Mouse (Mus musculus): ENCODE data around the gene Styx. TPM values are rescaled to one million over a fixed set of nuclear protein-coding genes. Genes with fewer than 3 reads are reported as not detected.
A peak's percentile ranks its signal among the peaks of the same experiment; 100 is the strongest.
"Not testable (repeated sequence)": the region's sequence is repeated elsewhere in the genome, so short reads cannot be mapped to it uniquely, and the experiment has no call there.

Gene Styx
- polyA plus RNA-seq, 1 experiment from 2014 or later: 57.4 TPM

DNA sequence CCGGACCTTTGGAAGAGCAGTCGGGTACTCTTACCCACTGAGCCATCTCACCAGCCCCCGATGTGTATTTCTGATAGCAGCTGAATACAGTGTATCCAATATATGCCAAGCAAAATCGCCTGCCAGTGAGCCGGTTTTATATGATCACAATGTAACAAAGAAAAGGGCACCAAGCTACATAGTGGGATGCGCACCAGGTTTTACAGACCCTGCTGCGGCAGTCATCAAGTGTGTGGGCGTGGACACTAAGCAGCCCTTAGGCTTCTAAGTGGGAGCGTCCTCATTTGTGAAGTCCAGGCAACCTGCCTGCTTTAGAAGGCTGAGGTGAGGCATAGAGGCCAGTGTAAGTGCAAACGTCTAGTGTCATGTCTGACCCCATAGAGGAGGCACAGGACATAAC, 109.6 kb downstream of the Styx start:
- Histone ChIP-seq H3K36me3 (peaks cover 25% of the 10 kb centered on the region; the same call in 1 of the 2 replicates), H3K4me3 (replicated peaks) (no peak overlapping the region), H3K9ac (no peak overlapping the region), H3K4me2 (no peak overlapping the region), H3K4me1 (peaks cover 16% of the 10 kb centered on the region; the same call in 1 of the 2 replicates), H3K27me3 (replicated peaks) (no peaks in the 10 kb centered on the region), H3K9me3 (no peaks in the 10 kb centered on the region), H3K27ac (no peak overlapping the region)
- no peak for ATAC-seq (ENCODE audit: insufficient read depth, low FRiP score, low read depth)
- whole genome bisulfite sequencing: 89% methylated on average over 10 of the region's 10 CpGs

DNA sequence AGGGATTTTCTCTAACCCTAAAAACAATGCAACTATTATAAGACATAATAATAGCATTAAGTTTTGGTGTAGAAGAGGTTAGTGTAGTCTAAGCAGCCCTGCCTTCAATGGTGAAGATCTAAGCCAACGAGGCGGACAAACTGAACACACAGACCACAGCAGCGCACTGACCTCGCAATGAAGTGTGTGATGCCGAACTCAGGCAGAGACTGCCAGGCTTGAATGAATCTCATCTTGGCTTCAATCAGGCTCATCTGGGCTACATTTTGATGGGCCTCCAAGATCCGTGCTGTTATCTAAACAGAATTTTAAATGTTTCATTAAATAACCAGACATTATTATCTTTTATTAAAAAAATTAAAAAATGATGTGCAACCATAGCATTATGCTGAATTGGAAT, 111.1 kb downstream of the Styx start:
- Histone ChIP-seq H3K9ac (no peak overlapping the region), H3K36me3 (peaks cover 37% of the 10 kb centered on the region; the same call in 1 of the 2 replicates), H3K9me3 (no peaks in the 10 kb centered on the region), H3K4me1 (peaks cover 14% of the 10 kb centered on the region; the same call in 1 of the 2 replicates), H3K27me3 (replicated peaks) (no peaks in the 10 kb centered on the region), H3K4me2 (no peak overlapping the region), H3K4me3 (replicated peaks) (no peak overlapping the region), H3K27ac (no peak overlapping the region)
- ATAC-seq (ENCODE audit: insufficient read depth, low FRiP score, low read depth): no peak
- WGBS: 91% methylated on average over 6 of the region's 6 CpGs

DNA sequence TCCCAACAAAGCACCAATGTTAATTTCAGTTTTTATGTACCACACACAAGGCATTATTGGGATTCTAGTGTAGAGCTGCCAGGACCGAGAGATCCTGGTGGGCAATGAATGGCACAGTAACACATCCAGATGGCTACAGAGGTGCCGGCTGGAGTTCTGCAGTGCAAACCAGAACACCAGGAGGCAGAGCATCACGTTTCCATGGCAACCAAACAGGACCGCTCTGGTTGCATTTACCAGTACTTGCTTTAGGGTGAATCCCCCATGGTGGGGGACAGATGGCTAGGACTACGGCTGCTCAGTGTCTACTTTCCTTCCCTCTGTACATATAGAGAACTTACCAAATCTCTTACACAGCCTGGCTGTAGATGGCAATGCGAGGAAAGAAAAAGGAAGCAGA, 111.5 kb downstream of the Styx start:
- Histone ChIP-seq H3K4me3 (replicated peaks) (no peak overlapping the region), H3K4me1 (peaks cover 13% of the 10 kb centered on the region; the same call in 1 of the 2 replicates), H3K4me2 (no peak overlapping the region), H3K27ac (no peak overlapping the region), H3K9ac (no peak overlapping the region), H3K27me3 (replicated peaks) (no peaks in the 10 kb centered on the region), H3K36me3 (peaks cover 40% of the 10 kb centered on the region; the same call in 1 of the 2 replicates), H3K9me3 (no peaks in the 10 kb centered on the region)
- 70% methylated on average over 6 of the region's 6 CpGs for WGBS
- ATAC-seq (ENCODE audit: insufficient read depth, low FRiP score, low read depth): no peak

DNA sequence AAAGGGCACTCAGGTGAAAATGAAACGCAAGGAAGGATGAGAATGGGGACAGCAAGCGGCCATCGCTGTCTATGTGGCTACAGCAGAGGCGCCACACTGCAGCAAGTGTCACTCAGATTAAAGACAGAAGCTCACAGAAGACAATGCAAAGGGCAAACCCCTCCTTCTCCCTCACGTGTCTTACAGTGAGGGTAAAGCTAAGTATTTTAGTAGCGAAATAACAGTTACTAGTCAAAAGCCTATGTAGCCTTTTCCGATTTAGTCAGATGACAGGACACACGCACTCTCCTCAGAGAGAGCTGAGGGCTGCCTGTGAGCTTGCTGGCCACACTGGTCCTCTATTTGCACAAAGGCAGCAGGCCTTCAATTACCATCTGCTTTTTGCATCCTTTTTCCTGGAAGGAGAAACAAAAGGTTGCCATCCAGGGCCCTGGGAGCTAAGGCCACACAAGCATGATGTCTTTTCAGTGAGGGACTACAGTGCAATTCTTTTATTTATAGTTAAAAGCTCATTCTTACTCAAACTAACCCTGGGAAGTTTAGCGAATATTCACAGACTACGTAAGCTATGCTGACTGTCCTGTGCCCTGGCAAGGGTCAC, 112.1 kb downstream of the Styx start:
- no peak overlapping the region for H3K9ac ChIP-seq
- no peak overlapping the region for H3K4me3 ChIP-seq (replicated peaks)
- H3K4me2 ChIP-seq: no peak overlapping the region
- peaks cover 13% of the 10 kb centered on the region; the same call in 1 of the 2 replicates for H3K4me1 ChIP-seq
- H3K27me3 ChIP-seq (replicated peaks): no peaks in the 10 kb centered on the region
- 72% methylated on average over 10 of the region's 10 CpGs for WGBS
- peaks cover 46% of the 10 kb centered on the region; the same call in 1 of the 2 replicates for H3K36me3 ChIP-seq
- H3K9me3 ChIP-seq: no peaks in the 10 kb centered on the region
- H3K27ac ChIP-seq: peak overlapping the region; percentile 42; the same call in 1 of the 2 replicates
- no peak for ATAC-seq (ENCODE audit: insufficient read depth, low FRiP score, low read depth)

DNA sequence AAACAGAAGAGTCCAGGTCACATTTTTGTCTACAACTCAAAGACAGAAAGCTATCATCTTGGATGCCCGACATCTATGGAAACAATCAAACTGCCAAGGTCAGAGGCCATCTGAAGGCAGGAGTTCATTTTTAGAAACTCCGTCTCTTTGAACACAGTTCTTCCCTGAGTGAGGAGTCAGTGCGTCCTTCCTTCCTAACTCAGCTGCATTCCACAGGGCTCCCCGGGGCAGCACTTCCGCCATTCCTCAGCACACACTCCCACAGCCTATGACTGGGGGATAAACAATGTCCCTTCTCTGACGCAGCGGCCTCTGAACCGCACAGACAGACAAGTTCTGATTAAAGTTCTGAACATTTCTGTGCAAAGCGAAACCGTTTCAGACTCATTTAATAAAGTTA, 112.7 kb downstream of the Styx start:
- peaks cover 42% of the 10 kb centered on the region; the same call in 1 of the 2 replicates for H3K36me3 ChIP-seq
- no peaks in the 10 kb centered on the region for H3K27me3 ChIP-seq (replicated peaks)
- peak; percentile 81; the same call in 1 of the 2 replicates for ATAC-seq (ENCODE audit: insufficient read depth, low FRiP score, low read depth)
- peaks cover 13% of the 10 kb centered on the region; the same call in 1 of the 2 replicates for H3K4me1 ChIP-seq
- H3K9me3 ChIP-seq: no peaks in the 10 kb centered on the region
- H3K27ac ChIP-seq: peak overlapping the region; percentile 42
- no peak overlapping the region for H3K9ac ChIP-seq
- no peak overlapping the region for H3K4me2 ChIP-seq
- 10% methylated on average over 10 of the region's 10 CpGs for WGBS
- H3K4me3 ChIP-seq (replicated peaks): no peak overlapping the region

DNA sequence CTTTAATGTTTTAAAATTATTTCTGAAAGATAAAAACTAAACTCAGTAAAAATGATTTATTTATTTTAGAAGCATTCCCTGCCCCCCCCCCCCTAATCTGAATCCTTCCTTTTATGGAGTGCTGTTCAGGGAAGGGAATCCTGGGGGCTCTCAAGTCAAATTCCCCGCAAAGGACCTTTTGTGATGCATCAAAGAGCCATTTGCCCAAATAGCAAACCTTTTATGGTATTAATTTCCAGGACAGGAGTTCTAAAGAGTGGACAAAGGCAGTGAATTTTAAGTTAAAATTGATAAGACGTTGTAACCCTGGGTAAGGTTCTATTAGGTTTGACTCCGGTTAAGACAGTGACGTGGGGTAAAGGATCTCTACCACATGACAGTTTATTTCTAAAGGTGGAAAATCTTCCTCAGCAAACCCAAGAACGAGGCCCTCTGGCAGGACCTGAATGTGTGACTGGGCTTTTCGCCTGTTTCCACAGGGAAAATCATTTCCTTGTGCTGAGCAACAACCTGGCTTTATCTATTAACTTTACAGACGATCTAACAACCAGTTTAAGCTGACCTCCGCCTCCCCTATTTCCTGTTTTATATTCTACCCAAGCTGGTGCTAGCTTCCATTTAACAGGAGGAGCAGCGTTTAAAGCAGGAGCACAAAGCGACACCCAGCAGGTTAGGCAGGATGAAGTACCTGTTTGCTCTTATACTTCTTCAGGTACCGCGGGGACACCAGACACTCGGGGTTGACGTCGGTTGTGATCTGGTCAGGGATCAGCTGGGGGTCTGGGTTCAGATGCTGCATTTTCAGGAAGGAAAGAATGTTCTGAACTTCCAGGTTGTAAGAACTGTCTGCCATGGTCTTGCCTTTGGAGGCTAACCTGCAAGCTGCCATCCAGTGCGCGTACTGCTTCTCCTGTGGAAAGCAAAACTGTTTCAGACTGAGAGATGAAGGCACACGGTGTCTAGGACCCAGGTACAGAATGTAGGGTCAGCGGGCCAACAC, 113.4 kb downstream of the Styx start:
- H3K4me3 ChIP-seq (replicated peaks): no peak overlapping the region
- no peak overlapping the region for H3K4me2 ChIP-seq
- peaks cover 44% of the 10 kb centered on the region; the same call in 1 of the 2 replicates for H3K36me3 ChIP-seq
- H3K27ac ChIP-seq: peak overlapping the region; percentile 42
- H3K4me1 ChIP-seq: peaks cover 13% of the 10 kb centered on the region; the same call in 1 of the 2 replicates
- no peak for ATAC-seq (ENCODE audit: insufficient read depth, low FRiP score, low read depth)
- H3K9me3 ChIP-seq: no peaks in the 10 kb centered on the region
- no peaks in the 10 kb centered on the region for H3K27me3 ChIP-seq (replicated peaks)
- WGBS: 65% methylated on average over 19 of the region's 19 CpGs
- H3K9ac ChIP-seq: no peak overlapping the region

DNA sequence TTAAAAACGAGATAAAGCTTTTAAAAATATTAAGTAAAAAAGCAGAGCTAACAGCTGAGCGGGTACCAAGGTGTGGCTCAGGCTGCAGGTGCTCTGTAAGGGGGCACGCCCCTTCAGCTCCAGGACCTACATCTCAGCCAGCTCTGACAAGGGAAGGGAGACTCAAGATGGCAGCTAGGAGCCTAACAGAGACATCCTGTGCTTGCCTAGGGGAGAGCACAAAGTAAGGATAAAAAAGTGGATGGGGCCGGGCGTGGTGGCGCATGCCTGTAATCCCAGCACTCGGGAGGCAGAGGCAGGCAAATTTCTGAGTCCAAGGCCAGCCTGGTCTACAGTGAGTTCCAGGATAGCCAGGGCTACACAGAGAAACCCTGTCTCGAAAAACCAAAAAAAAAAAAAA, 115.5 kb downstream of the Styx start:
- not testable (repeated sequence) for H3K9me3 ChIP-seq; H3K9ac ChIP-seq; H3K4me2 ChIP-seq; H3K27ac ChIP-seq; ATAC-seq (ENCODE audit: insufficient read depth, low FRiP score, low read depth); H3K4me3 ChIP-seq (replicated peaks); H3K27me3 ChIP-seq (replicated peaks)
- Histone ChIP-seq H3K36me3 (peaks cover 55% of the 10 kb centered on the region; the same call in 1 of the 2 replicates), H3K4me1 (peaks cover 13% of the 10 kb centered on the region; the same call in 1 of the 2 replicates)
- WGBS: 89% methylated on average over 8 of the region's 8 CpGs

DNA sequence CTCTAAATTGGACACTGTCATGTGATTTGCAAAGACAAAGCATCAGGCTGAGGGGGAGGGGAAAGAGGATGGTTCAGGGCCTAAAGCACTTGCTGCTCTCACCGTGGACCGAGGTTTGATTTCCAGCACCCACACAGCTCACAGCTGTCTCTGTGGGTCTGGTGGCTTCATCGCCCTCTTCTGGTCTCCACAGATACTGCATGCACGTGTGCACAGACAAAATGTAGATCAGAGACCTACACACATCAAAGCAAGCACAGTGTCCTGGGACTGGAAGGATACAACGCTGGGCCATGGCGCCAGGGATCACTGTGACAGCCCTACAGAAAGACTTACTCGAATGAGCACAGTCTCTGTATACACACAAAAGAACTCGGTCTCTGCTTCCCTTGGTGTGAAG, 118.6 kb downstream of the Styx start:
- H3K9me3 ChIP-seq: no peaks in the 10 kb centered on the region
- H3K36me3 ChIP-seq: peaks cover 51% of the 10 kb centered on the region; the same call in 1 of the 2 replicates
- H3K4me2 ChIP-seq: no peak overlapping the region
- ATAC-seq (ENCODE audit: insufficient read depth, low FRiP score, low read depth): no peak
- H3K4me1 ChIP-seq: 0 out of 2 replicates have a peak, but pooled peaks cover 3% of the 10 kb centered on the region
- no peak overlapping the region for H3K4me3 ChIP-seq (replicated peaks)
- no peak overlapping the region for H3K9ac ChIP-seq
- H3K27me3 ChIP-seq (replicated peaks): no peaks in the 10 kb centered on the region
- no peak overlapping the region for H3K27ac ChIP-seq
- WGBS: 90% methylated on average over 8 of the region's 8 CpGs

Small RNAs within 50 kb of the gene (microRNA-seq; reads per million reads assigned to microRNA genes)
- gene Gm25353: not detected

Other genes with a start within 250 kb of the Styx start
- gene Gpr137c, start 131.4 kb upstream of the Styx start, polyA plus RNA-seq (2015; fragmentation: Nextera tagmentation; extraction: Ambion mirVana): 1.8 and 2.4 TPM in 2 replicates
- gene Txndc16, start 130.8 kb upstream of the Styx start, polyA plus RNA-seq (2015; fragmentation: Nextera tagmentation; extraction: Ambion mirVana): 11.2 and 11.3 TPM in 2 replicates
- gene Ero1l, start 32.3 kb upstream of the Styx start, polyA plus RNA-seq (2015; fragmentation: Nextera tagmentation; extraction: Ambion mirVana): 42.2 and 48.3 TPM in 2 replicates
- gene Psmc6, start 21.3 kb upstream of the Styx start, polyA plus RNA-seq (2015; fragmentation: Nextera tagmentation; extraction: Ambion mirVana): 135 and 139 TPM in 2 replicates
- gene Gnpnat1, start 53.8 kb downstream of the Styx start, polyA plus RNA-seq (2015; fragmentation: Nextera tagmentation; extraction: Ambion mirVana): 55.8 and 56.4 TPM in 2 replicates
- gene Fermt2, start 179.0 kb downstream of the Styx start, polyA plus RNA-seq (2015; fragmentation: Nextera tagmentation; extraction: Ambion mirVana): 195 and 200 TPM in 2 replicates